Mouse (Mus musculus): ENCODE results near the gene Kif4.

DNA sequence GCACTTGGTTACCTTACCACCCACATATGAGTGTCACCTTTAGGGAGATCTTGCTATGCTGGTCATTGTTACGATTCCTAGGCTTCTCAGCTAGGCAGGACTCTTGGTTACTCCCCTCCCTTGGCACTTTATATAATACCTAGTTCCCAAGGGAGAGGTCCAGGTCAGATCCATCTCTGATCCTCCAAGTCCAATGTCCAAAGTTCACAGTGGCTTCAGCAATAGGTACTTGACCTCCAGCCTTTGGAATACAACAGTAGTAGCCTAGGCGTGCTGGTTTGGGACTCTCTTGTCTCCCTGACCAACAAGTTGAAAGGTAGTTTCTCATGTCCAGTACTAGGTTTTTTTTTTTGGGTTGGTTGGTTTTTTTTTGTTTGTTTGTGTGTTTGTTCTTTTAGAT, 3.5 kb downstream of the Kif4 start:
- TF ChIP-seq CTCF (conservative IDR thresholded peaks at IDR 0.05; ENCODE audit: low read length), result no peak
- no peak for TF ChIP-seq NANOG (IDR thresholded peaks at IDR 0.05; ENCODE audit: borderline replicate concordance, low read length)
